Mouse (Mus musculus): Measurements from ENCODE around the gene Elf2.

GRCm38 (mm10) chr3:51305961-51306360, 34.5 kb downstream of the Elf2 start:
- no peak for TF ChIP-seq ZC3H11A (IDR thresholded peaks at IDR 0.05; ENCODE audit: borderline replicate concordance, low read depth, low read length)
- no peak for TF ChIP-seq ZNF384 (IDR thresholded peaks at IDR 0.05; ENCODE audit: low read depth, low read length)
- no peak for TF ChIP-seq CHD2 (IDR thresholded peaks at IDR 0.05; ENCODE audit: low read depth, low read length)

Measured in ES-E14 (cell line).